Mouse (Mus musculus) forebrain, embryonic 14.5 days (tissue): ENCODE measurements around the gene Akap11. TPM values are rescaled to one million over a fixed set of nuclear protein-coding genes. Genes with fewer than 3 reads are reported as not detected.
"Not testable (repeated sequence)": the region's sequence is repeated elsewhere in the genome, so short reads cannot be mapped to it uniquely, and the experiment has no call there.

Source experiments
- ATAC-seq: fragments of 200-750 bp; cut with Nextera tagmentation; 2 replicates; pipeline ENCODE4 v1.8.0; 2017; ENCODE audit warnings: mild to moderate bottlenecking, moderate library complexity
- DNase-seq: peaks from one replicate; pipeline ENCODE4 v3.0.0-alpha.2; 2015; ENCODE audit warnings: low spot score
- H3K27ac ChIP-seq: fragments of 300-500 bp; sonication (generic); 2 replicates; pipeline ENCODE4 v1.5.1; 2014; ENCODE audit warnings: low read depth, mild to moderate bottlenecking, control low read depth, low read length, moderate library complexity
- H3K27me3 ChIP-seq: fragments of 300-500 bp; sonication (generic); replicated peaks from 2 replicates; pipeline ENCODE4 v1.6.1; 2014; ENCODE audit warnings: low read length, control low read depth, mixed read lengths; ENCODE audit not compliant: control insufficient read depth, insufficient read depth
- H3K36me3 ChIP-seq: fragments of 300-500 bp; sonication (generic); 2 replicates; pipeline ENCODE4 v1.6.1; 2014; ENCODE audit warnings: low read length, control low read depth; ENCODE audit not compliant: control insufficient read depth, insufficient read depth
- H3K4me1 ChIP-seq: fragments of 300-500 bp; sonication (generic); 2 replicates; pipeline ENCODE4 v1.6.1; 2014; ENCODE audit warnings: antibody characterized with exemption, low read length, control low read depth; ENCODE audit not compliant: control insufficient read depth, insufficient read depth
- H3K4me2 ChIP-seq: fragments of 300-500 bp; sonication (generic); 2 replicates; pipeline ENCODE4 v1.6.1; 2014; ENCODE audit warnings: mild to moderate bottlenecking, control low read depth, low read length
- H3K4me3 ChIP-seq: fragments of 300-500 bp; sonication (generic); 2 replicates; pipeline ENCODE4 v1.5.1; 2014; ENCODE audit warnings: low read depth, low read length, control low read depth
- H3K9ac ChIP-seq: fragments of 300-500 bp; sonication (generic); 2 replicates; pipeline ENCODE4 v1.6.1; 2014; ENCODE audit warnings: mild to moderate bottlenecking, low read length, control low read depth, moderate library complexity
- H3K9me3 ChIP-seq: fragments of 300-500 bp; sonication (generic); replicated peaks from 2 replicates; pipeline ENCODE4 v1.6.1; 2016; ENCODE audit warnings: low read length, control low read depth, mixed read lengths; ENCODE audit not compliant: control insufficient read depth
- WGBS: fragments of 180-500 bp; shearing (Covaris S2); extraction: QIAGEN DNeasy Blood & Tissue Kit; methylation state at CpG from one replicate; pipeline ENCODE4 v1.1.7; 2014; 5-methylcytosine and 5-hydroxymethylcytosine counted together
- polyA plus RNA-seq: library from polyadenylated mRNA; unstranded; fragments of >200 nt; fragmentation: Nextera tagmentation; extraction: Ambion mirVana; gene quantifications from 2 replicates; pipeline ENCODE4 v1.2.1, GENCODE M21; 2014

The Akap11 gene
- polyA plus RNA-seq, 1 experiment from 2014 or later, result 27.5 TPM

- 91% methylated on average over 8 of the region's 8 CpGs for WGBS
- no peak for ATAC-seq
- no peak overlapping the region for H3K4me3 ChIP-seq
- no peak overlapping the region for H3K4me2 ChIP-seq
- no peak overlapping the region for H3K9ac ChIP-seq
- H3K27me3 ChIP-seq, result no peaks in the 10 kb centered on the region
- no peaks in the 10 kb centered on the region for H3K4me1 ChIP-seq
- H3K27ac ChIP-seq, result no peak overlapping the region
- no peaks in the 10 kb centered on the region for H3K9me3 ChIP-seq
- no peaks in the 10 kb centered on the region for H3K36me3 ChIP-seq
- no peak for DNase-seq
These were observed 22.4 kb upstream of the Akap11 start for GRCm38 (mm10) chr14:78559042-78559441.

DNA sequence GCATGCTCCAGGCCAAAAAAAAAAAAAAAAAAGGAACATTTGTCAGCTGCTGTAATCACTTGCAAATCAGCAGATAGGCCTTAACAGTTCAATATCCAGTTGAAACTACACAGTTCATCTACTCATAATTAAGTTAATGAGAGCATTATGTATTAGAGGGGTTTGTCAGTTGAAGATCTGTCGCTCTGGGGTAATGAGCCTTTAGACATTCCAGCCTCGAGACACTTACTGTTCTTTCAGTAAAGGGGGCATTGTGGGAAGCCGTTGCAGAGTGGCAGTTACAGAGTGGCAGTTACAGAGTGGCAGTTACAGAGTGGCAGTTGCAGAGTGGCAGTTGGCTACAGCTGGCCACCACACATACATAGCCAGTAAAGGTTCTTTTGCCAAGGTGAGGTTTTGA is 18.2 kb upstream of the Akap11 start:
- H3K27ac ChIP-seq, H3K4me1 ChIP-seq, H3K9me3 ChIP-seq, H3K9ac ChIP-seq, H3K36me3 ChIP-seq, H3K27me3 ChIP-seq, H3K4me3 ChIP-seq, H3K4me2 ChIP-seq: not testable (repeated sequence)
- DNase-seq (peak; percentile 39), ATAC-seq (peak; percentile 68)
- 27% methylated on average over 3 of the region's 3 CpGs for WGBS

DNA sequence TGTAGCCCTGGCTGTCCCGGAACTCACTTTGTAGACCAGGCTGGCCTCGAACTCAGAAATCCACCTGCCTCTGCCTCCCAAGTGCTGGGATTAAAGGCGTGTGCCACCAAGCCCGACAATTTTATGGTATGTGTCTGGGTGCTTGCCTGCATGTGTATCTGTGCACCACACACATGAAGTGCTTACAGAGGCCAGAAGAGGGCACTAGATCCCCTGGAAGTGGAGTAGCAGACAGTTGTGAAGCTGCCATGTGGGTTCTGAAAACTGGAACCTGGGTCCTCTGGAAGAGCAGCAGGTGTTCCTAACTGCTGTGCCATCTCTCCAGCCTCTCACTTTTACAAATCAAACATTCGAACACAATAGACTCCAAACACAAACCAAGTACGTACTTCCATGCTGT is 17.1 kb upstream of the Akap11 start:
- WGBS, result 92% methylated on average over 6 of the region's 6 CpGs
- H3K9me3 ChIP-seq, result no peaks in the 10 kb centered on the region
- H3K4me1 ChIP-seq, result no peaks in the 10 kb centered on the region
- H3K4me3 ChIP-seq, result no peak overlapping the region
- H3K4me2 ChIP-seq, result no peak overlapping the region
- no peak for ATAC-seq
- H3K27ac ChIP-seq, result no peak overlapping the region
- H3K27me3 ChIP-seq, result no peaks in the 10 kb centered on the region
- no peak for DNase-seq
- no peak overlapping the region for H3K9ac ChIP-seq
- no peaks in the 10 kb centered on the region for H3K36me3 ChIP-seq

DNA sequence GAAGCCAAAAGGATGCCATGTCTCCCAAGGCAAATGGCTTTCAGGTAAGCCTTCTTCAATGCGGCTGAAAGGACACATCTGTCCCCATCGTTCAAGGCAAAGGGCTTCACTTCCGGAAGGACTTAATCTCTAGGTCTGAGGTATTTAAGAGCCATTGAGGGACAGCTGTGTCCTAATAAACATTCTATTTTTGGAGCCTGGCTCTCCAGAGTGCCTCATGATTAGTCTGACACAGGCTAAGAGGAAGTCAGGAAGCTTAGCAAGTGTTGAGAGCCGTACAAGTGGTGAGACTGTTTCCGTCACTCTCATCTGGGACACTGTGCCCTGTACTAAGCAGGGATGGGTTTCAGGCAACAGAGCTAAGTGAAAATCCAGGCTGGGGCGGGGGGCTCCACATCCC is 12.2 kb upstream of the Akap11 start:
- Histone ChIP-seq H3K4me3 (no peak overlapping the region), H3K9ac (no peak overlapping the region), H3K27me3 (no peaks in the 10 kb centered on the region), H3K36me3 (no peaks in the 10 kb centered on the region), H3K9me3 (no peaks in the 10 kb centered on the region), H3K27ac (no peak overlapping the region), H3K4me2 (no peak overlapping the region), H3K4me1 (no peaks in the 10 kb centered on the region)
- DNase-seq (no peak), ATAC-seq (no peak)
- 88% methylated on average over 6 of the region's 6 CpGs for WGBS

DNA sequence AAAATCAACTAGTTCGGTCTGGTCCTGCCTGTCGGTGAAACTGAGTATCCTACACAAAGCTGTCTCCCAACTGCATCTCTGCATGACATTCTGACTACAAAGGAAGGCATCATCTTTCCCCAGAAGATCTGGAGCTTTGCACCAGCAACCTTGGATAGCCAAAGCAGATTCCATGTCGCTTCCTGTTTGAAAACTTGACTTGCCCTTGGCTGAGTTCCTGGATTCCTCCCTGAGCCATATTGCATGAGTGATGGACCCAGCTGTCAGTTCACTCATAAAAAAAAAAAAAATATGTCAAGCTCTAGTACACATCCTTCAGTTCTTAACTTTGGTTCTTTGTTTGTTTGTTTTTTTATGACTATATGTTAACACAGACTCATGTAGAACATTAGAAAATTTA is 4.7 kb upstream of the Akap11 start:
- no peak for DNase-seq
- no peak for ATAC-seq

GRCm38 (mm10) chr14:78539821-78540220 is 3.2 kb upstream of the Akap11 start:
- Histone ChIP-seq H3K36me3 (no peaks in the 10 kb centered on the region), H3K9me3 (no peaks in the 10 kb centered on the region), H3K9ac (no peak overlapping the region), H3K4me3 (no peak overlapping the region), H3K4me1 (peaks cover 12% of the 10 kb centered on the region), H3K27me3 (no peaks in the 10 kb centered on the region), H3K4me2 (no peak overlapping the region), H3K27ac (no peak overlapping the region)
- DNase-seq (no peak), ATAC-seq (no peak)
- 95% methylated on average over 1 of the region's 1 CpGs for WGBS

More for the DNA sequence above, 4.7 kb upstream of the Akap11 start:
- Histone ChIP-seq H3K4me1 (peaks cover 5% of the 10 kb centered on the region), H3K36me3 (no peaks in the 10 kb centered on the region), H3K27ac (no peak overlapping the region), H3K9ac (no peak overlapping the region), H3K4me3 (no peak overlapping the region), H3K4me2 (no peak overlapping the region), H3K9me3 (no peaks in the 10 kb centered on the region), H3K27me3 (no peaks in the 10 kb centered on the region)
- 77% methylated on average over 3 of the region's 3 CpGs for WGBS

DNA sequence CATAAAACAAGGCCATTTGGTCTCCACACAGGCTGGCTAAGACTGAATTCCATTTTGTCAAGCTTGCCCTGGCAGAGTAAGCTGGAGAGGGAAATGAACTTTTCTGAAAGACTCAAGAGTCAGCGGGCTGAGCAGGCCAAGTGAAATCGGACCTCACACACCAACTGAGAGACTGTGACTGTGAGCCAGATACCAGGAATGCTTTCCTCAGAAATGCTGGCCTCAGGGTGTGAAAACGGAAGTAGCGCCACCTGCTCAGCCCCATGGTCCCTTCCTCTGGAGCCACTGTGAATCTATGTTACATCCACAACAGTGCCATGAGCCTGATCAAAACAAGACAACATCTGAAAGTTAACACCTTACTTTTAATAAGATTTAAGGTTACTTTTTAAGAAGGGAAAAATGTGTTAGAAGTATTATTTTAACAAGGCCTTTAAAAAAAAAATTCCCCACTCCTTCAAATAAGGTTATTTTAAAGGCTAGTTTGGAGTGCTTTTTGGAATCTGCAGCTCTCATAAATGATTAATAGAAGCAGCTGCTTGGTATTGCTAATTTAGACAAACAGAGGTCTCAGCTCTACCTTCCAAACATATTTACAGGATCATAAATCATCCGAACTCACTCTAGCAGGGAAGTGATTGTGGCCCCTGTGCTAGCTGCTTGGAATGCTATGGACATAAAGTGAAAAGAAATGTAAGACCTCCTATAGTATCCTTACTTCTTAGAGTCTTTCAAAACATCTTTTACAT is 2.1 kb upstream of the Akap11 start:
- WGBS, result 53% methylated on average over 5 of the region's 5 CpGs
- Histone ChIP-seq H3K27ac (no peak overlapping the region), H3K36me3 (no peaks in the 10 kb centered on the region), H3K9me3 (no peaks in the 10 kb centered on the region), H3K4me1 (peaks cover 17% of the 10 kb centered on the region), H3K9ac (no peak overlapping the region), H3K4me3 (no peak overlapping the region), H3K4me2 (no peak overlapping the region), H3K27me3 (no peaks in the 10 kb centered on the region)
- ATAC-seq (no peak), DNase-seq (no peak)

DNA sequence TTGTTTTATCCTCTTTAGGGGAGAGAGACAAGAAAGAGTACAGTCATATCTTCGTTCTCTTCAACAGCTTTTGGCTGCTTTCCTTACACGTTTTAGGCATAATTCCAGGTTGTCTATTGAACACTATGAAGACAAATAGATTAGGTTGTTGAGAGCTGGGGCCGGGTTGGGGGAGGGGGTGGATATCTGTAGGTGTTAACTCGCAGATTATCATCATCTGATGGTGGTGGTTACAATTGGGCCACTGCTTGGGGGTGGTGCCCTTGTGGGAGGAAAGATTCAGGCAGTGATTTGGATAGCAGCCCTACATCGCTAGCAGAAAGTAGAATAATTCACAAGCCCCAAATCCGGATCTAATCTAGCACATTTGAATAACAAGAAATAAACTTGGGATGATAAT is 943 bp upstream of the Akap11 start:
- Histone ChIP-seq H3K27me3 (no peaks in the 10 kb centered on the region), H3K9ac (peak overlapping the region; percentile 99), H3K9me3 (no peaks in the 10 kb centered on the region), H3K4me2 (peak overlapping the region; percentile 55), H3K36me3 (no peaks in the 10 kb centered on the region), H3K4me3 (peak overlapping the region; percentile 89), H3K27ac (peak overlapping the region; percentile 93; the same call in 1 of the 2 replicates), H3K4me1 (peaks cover 19% of the 10 kb centered on the region)
- DNase-seq (peak; percentile 61), ATAC-seq (no peak)
- 24% methylated on average over 6 of the region's 6 CpGs for WGBS

DNA sequence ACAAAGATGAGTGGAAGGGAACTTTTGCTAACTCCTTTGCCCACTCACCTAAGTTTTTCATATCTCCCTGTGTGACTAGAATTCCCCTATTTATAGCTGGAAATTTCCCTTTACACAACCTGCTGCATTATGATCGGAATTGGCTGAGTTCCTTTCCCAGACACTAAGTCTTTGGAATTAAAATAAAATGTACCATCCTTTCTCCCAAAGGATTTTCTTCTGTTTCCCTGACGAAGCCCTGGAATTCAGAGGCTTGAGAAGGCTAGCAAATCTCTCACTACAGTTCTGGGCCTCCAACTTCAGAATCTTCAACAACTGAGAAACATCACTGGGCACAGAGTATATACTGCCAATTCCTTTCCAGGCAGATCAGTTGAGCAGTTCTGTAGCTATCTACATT is 1.2 kb downstream of the Akap11 start:
- Histone ChIP-seq H3K4me2 (peak overlapping the region; percentile 55), H3K4me1 (peaks cover 19% of the 10 kb centered on the region), H3K36me3 (no peaks in the 10 kb centered on the region), H3K9ac (peak overlapping the region; percentile 99), H3K27me3 (no peaks in the 10 kb centered on the region), H3K27ac (no peak overlapping the region), H3K9me3 (no peaks in the 10 kb centered on the region), H3K4me3 (peak overlapping the region; percentile 89)
- peak; percentile 16 for DNase-seq
- WGBS, result 21% methylated on average over 2 of the region's 2 CpGs
- ATAC-seq, result no peak
